8 mouse cellular contexts compared by ENCODE assay signal in genomic region chr9:107612945-107613569, GRCm38 (mm10). TPM values are rescaled to one million over a fixed set of nuclear protein-coding genes. Genes with fewer than 3 reads are reported as not detected.
A peak's percentile ranks its signal among the peaks of the same experiment; 100 is the strongest.
DNase-seq lines count a peak whose midpoint lies in the region; ATAC-seq and TF ChIP-seq lines count a peak whose summit lies in the region.

No protein-coding gene starts in this region.

- WGBS in neural tube, embryonic 11.5 days = 12% methylated on average over 12 of the region's 12 CpGs
- WGBS in limb, embryonic 14.5 days = 11% methylated on average over 12 of the region's 12 CpGs
- 10% methylated on average over 12 of the region's 12 CpGs for WGBS in stomach, embryonic 14.5 days

- peaks cover 23% of the 10 kb centered on the region for H3K36me3 ChIP-seq in neural tube, embryonic 11.5 days (ENCODE audit: control insufficient read depth, insufficient read depth, low read length)
- H3K36me3 ChIP-seq in limb, embryonic 14.5 days (ENCODE audit: control insufficient read depth, insufficient read depth, low read length) = peaks cover 46% of the 10 kb centered on the region
- H3K36me3 ChIP-seq in stomach, embryonic 14.5 days (ENCODE audit: control insufficient read depth, insufficient read depth, low read length) = peaks cover 42% of the 10 kb centered on the region

- no peaks in the 10 kb centered on the region for H3K27me3 ChIP-seq in neural tube, embryonic 11.5 days (ENCODE audit: control insufficient read depth, insufficient read depth, low read length)
- no peaks in the 10 kb centered on the region for H3K27me3 ChIP-seq in limb, embryonic 14.5 days (ENCODE audit: control insufficient read depth, insufficient read depth, low read length)
- no peaks in the 10 kb centered on the region for H3K27me3 ChIP-seq in stomach, embryonic 14.5 days (ENCODE audit: control insufficient read depth, insufficient read depth, low read length)

- DNase-seq in cerebellum, postnatal 10 days = peak; percentile 56 to 72
- DNase-seq in cerebellum, postnatal 25 days = no peak
- DNase-seq in neural tube, embryonic 11.5 days (ENCODE audit: low spot score) = no peak
- DNase-seq in neural tube, embryonic 10.5 days (ENCODE audit: extremely low spot score, low spot score) = no peak
- DNase-seq in limb, embryonic 14.5 days (ENCODE audit: low spot score) = no peak
- no peak for DNase-seq in gastrocnemius, postnatal 25 days
- DNase-seq in gastrocnemius, adult 18-20 months (ENCODE audit: low spot score) = no peak

- H3K27ac ChIP-seq in neural tube, embryonic 11.5 days (ENCODE audit: low read depth, low read length) = peak overlapping the region; percentile 98
- peak overlapping the region; percentile 92 for H3K27ac ChIP-seq in limb, embryonic 14.5 days (replicated peaks; ENCODE audit: low read depth, low read length)
- H3K27ac ChIP-seq in stomach, embryonic 14.5 days (ENCODE audit: low read length) = peak overlapping the region; percentile 92

- peak overlapping the region; percentile 14; the same call in 1 of the 2 replicates for H3K9ac ChIP-seq in neural tube, embryonic 11.5 days (ENCODE audit: low read length)
- peak overlapping the region; percentile 59 for H3K9ac ChIP-seq in limb, embryonic 14.5 days (ENCODE audit: low read depth, low read length, severe bottlenecking)
- H3K9ac ChIP-seq in stomach, embryonic 14.5 days (replicated peaks; ENCODE audit: low read depth, low read length) = no peak overlapping the region; the same call in 1 of the 2 replicates

- TF ChIP-seq POLR2A in limb, embryonic 14.5 days (IDR thresholded peaks at IDR 0.05; ENCODE audit: borderline replicate concordance, extremely low read depth, insufficient read depth, insufficient read length) = no peak

- H3K9me3 ChIP-seq in neural tube, embryonic 11.5 days (ENCODE audit: control insufficient read depth, low read length) = no peaks in the 10 kb centered on the region
- no peaks in the 10 kb centered on the region for H3K9me3 ChIP-seq in limb, embryonic 14.5 days (ENCODE audit: control insufficient read depth, low read length)
- H3K9me3 ChIP-seq in stomach, embryonic 14.5 days (ENCODE audit: control insufficient read depth, low read depth, low read length) = no peaks in the 10 kb centered on the region

- H3K4me1 ChIP-seq in neural tube, embryonic 11.5 days (ENCODE audit: control insufficient read depth, insufficient read depth, low read length) = peaks cover 34% of the 10 kb centered on the region
- peaks cover 40% of the 10 kb centered on the region for H3K4me1 ChIP-seq in limb, embryonic 14.5 days (ENCODE audit: control insufficient read depth, insufficient read depth, low read length)
- H3K4me1 ChIP-seq in stomach, embryonic 14.5 days (ENCODE audit: control insufficient read depth, insufficient read depth, low read length) = peaks cover 28% of the 10 kb centered on the region

- H3K4me3 ChIP-seq in neural tube, embryonic 11.5 days (ENCODE audit: low read depth, low read length) = no peak overlapping the region
- H3K4me3 ChIP-seq in limb, embryonic 14.5 days (replicated peaks; ENCODE audit: low read length) = peak overlapping the region; percentile 38
- peak overlapping the region; percentile 27 for H3K4me3 ChIP-seq in stomach, embryonic 14.5 days (ENCODE audit: low read depth, low read length)

- ATAC-seq in neural tube, embryonic 11.5 days (ENCODE audit: insufficient read depth, low FRiP score, low TSS enrichment) = peak; percentile 15; the same call in 1 of the 2 replicates
- no peak for ATAC-seq in limb, embryonic 14.5 days (ENCODE audit: low FRiP score, low read depth)
- no peak for ATAC-seq in stomach, embryonic 14.5 days (ENCODE audit: insufficient number of reproducible peaks, insufficient read depth, low FRiP score, low read depth)

- H3K4me2 ChIP-seq in neural tube, embryonic 11.5 days (ENCODE audit: low read depth) = peak overlapping the region; percentile 69
- H3K4me2 ChIP-seq in limb, embryonic 14.5 days (replicated peaks; ENCODE audit: low read depth, low read length, severe bottlenecking) = peak overlapping the region; percentile 85
- H3K4me2 ChIP-seq in stomach, embryonic 14.5 days (replicated peaks; ENCODE audit: low read depth, low read length) = peak overlapping the region; percentile 72

RNA-seq across cellular contexts. Expression of gene Sema3b, which starts 4.0 kb away (rescaled TPM):
- 2.6 and 3.0 TPM in 2 replicates for polyA plus RNA-seq in neural tube, embryonic 11.5 days (2014; fragmentation: Nextera tagmentation; extraction: Ambion mirVana)
- polyA plus RNA-seq in limb, embryonic 14.5 days (2012; rRNA removed) = 23.2 and 23.7 TPM in 2 replicates
- 7.7 and 11.2 TPM in 2 replicates for polyA plus RNA-seq in limb, embryonic 14.5 days (2014; fragmentation: Nextera tagmentation; extraction: Ambion mirVana)
- polyA plus RNA-seq in stomach, embryonic 14.5 days (2014; fragmentation: Nextera tagmentation; extraction: Ambion mirVana) = 6.1 and 7.9 TPM in 2 replicates
- 10 to 100 TPM; 18.1 to 19.4 TPM for total RNA-seq in gastrocnemius, postnatal 25 days (2021)
- 10 to 100 TPM; 11.0 to 11.4 TPM for total RNA-seq in gastrocnemius, adult 18-20 months (2021)

RNA-seq across cellular contexts. Expression of gene Gnai2, which starts 22.1 kb away (rescaled TPM):
- 434 and 452 TPM in 2 replicates for polyA plus RNA-seq in neural tube, embryonic 11.5 days (2014; fragmentation: Nextera tagmentation; extraction: Ambion mirVana)
- 496 and 627 TPM in 2 replicates for polyA plus RNA-seq in limb, embryonic 14.5 days (2012; rRNA removed)
- 392 and 411 TPM in 2 replicates for polyA plus RNA-seq in limb, embryonic 14.5 days (2014; fragmentation: Nextera tagmentation; extraction: Ambion mirVana)
- polyA plus RNA-seq in stomach, embryonic 14.5 days (2014; fragmentation: Nextera tagmentation; extraction: Ambion mirVana) = 359 TPM in 2 replicates
- 10 to 100 TPM; 73.2 to 87.6 TPM for total RNA-seq in gastrocnemius, postnatal 25 days (2021)
- 10 to 100 TPM; 59.3 to 75.5 TPM for total RNA-seq in gastrocnemius, adult 18-20 months (2021)

RNA-seq across cellular contexts. Expression of gene Ifrd2, which starts 25.6 kb away (rescaled TPM):
- 35.2 and 39.0 TPM in 2 replicates for polyA plus RNA-seq in neural tube, embryonic 11.5 days (2014; fragmentation: Nextera tagmentation; extraction: Ambion mirVana)
- polyA plus RNA-seq in limb, embryonic 14.5 days (2012; rRNA removed) = 57.3 and 62.6 TPM in 2 replicates
- polyA plus RNA-seq in limb, embryonic 14.5 days (2014; fragmentation: Nextera tagmentation; extraction: Ambion mirVana) = 55.0 and 56.3 TPM in 2 replicates
- 54.0 and 61.1 TPM in 2 replicates for polyA plus RNA-seq in stomach, embryonic 14.5 days (2014; fragmentation: Nextera tagmentation; extraction: Ambion mirVana)
- total RNA-seq in gastrocnemius, postnatal 25 days (2021) = 10 to 100 TPM; 44.2 to 45.3 TPM
- 10 to 100 TPM; 44.6 to 49.7 TPM for total RNA-seq in gastrocnemius, adult 18-20 months (2021)

RNA-seq across cellular contexts. Expression of gene Hyal3, which starts 32.4 kb away (rescaled TPM):
- 0.24 and 0.30 TPM in 2 replicates for polyA plus RNA-seq in neural tube, embryonic 11.5 days (2014; fragmentation: Nextera tagmentation; extraction: Ambion mirVana)
- 1.4 and 1.9 TPM in 2 replicates for polyA plus RNA-seq in limb, embryonic 14.5 days (2012; rRNA removed)
- polyA plus RNA-seq in limb, embryonic 14.5 days (2014; fragmentation: Nextera tagmentation; extraction: Ambion mirVana) = 1.2 and 1.5 TPM in 2 replicates
- polyA plus RNA-seq in stomach, embryonic 14.5 days (2014; fragmentation: Nextera tagmentation; extraction: Ambion mirVana) = 1.0 and 1.4 TPM in 2 replicates
- total RNA-seq in gastrocnemius, postnatal 25 days (2021) = under 1 TPM; 0.38 to 0.72 TPM
- total RNA-seq in gastrocnemius, adult 18-20 months (2021) = under 1 TPM; 0.19 to 0.23 TPM

RNA-seq across cellular contexts. Expression of gene Naa80, which starts 34.4 kb away (rescaled TPM):
- polyA plus RNA-seq in neural tube, embryonic 11.5 days (2014; fragmentation: Nextera tagmentation; extraction: Ambion mirVana) = 15.1 and 15.5 TPM in 2 replicates
- polyA plus RNA-seq in limb, embryonic 14.5 days (2012; rRNA removed) = 38.7 and 57.8 TPM in 2 replicates
- polyA plus RNA-seq in limb, embryonic 14.5 days (2014; fragmentation: Nextera tagmentation; extraction: Ambion mirVana) = 17.2 and 18.8 TPM in 2 replicates
- 17.3 and 19.9 TPM in 2 replicates for polyA plus RNA-seq in stomach, embryonic 14.5 days (2014; fragmentation: Nextera tagmentation; extraction: Ambion mirVana)
- 10 to 100 TPM; 10.4 to 13.4 TPM for total RNA-seq in gastrocnemius, postnatal 25 days (2021)
- total RNA-seq in gastrocnemius, adult 18-20 months (2021) = 10 to 100 TPM; 14.0 to 15.3 TPM

Comparison
In these comparisons a context has a peak if more than half of its experiments do, and no peak if none do; other contexts are left out.
1. DNase-seq: peak in cerebellum, postnatal 10 days (2 of 2); none in cerebellum, postnatal 25 days (0 of 2), neural tube, embryonic 11.5 days (single experiment), neural tube, embryonic 10.5 days (single experiment), limb, embryonic 14.5 days (single experiment), gastrocnemius, postnatal 25 days (single experiment) and gastrocnemius, adult 18-20 months (single experiment).
2. Peak in every context shown above with its lines, with median percentiles within 50 percentile points of each other: H3K27ac ChIP-seq and H3K4me2 ChIP-seq.